Comparison of ENCODE assay signal across 9 mouse cellular contexts in the genomic region with DNA sequence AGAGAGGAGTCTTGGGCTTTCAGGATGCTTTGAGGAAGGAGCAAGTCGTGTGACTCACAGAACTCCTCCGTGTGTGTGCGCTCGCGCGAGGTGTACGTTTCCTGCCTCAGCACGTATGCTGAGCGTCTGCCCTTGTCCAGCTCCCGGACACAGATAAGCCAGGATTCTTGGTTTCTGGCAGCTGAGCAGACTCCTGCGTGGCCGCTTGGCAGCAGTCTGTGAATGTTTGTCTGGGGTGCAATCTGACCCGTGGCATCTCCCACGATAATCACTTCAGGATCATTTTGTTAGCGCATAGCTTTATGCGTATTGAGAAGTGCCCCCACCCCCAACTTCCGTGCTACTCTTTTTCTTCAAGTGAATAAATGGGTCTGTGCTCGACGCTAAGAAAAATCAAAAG. TPM values are rescaled to one million over a fixed set of nuclear protein-coding genes. Genes with fewer than 3 reads are reported as not detected.
DNase-seq lines count a peak whose midpoint lies in the region; ATAC-seq and TF ChIP-seq lines count a peak whose summit lies in the region.
"Had no signal": no experiment of that assay in that cellular context is flagged by ENCODE, and none has a peak within 500 bp of the region (broad histone marks: within the 10 kb centered on the region; RNA-seq: fewer than 3 reads in every experiment).

No protein-coding gene starts in this region.

- WGBS in hindbrain, embryonic 10.5 days, result 93% methylated on average over 19 of the region's 19 CpGs
- WGBS in hindbrain, postnatal 0 days, result 46% methylated on average over 19 of the region's 19 CpGs
- 83% methylated on average over 19 of the region's 19 CpGs for WGBS in forebrain, embryonic 15.5 days
- WGBS in stomach, embryonic 15.5 days, result 51% methylated on average over 19 of the region's 19 CpGs

- no peak for ATAC-seq in hindbrain, postnatal 0 days
- no peak for ATAC-seq in forebrain, embryonic 15.5 days (replicated peaks)
- ATAC-seq in stomach, embryonic 15.5 days (ENCODE audit: insufficient read depth, low FRiP score, low read depth), result no peak
- ATAC-seq: Patski had no signal

- H3K4me2 ChIP-seq in hindbrain, postnatal 0 days (ENCODE audit: low read depth, low read length), result no peak overlapping the region
- H3K4me2 ChIP-seq in forebrain, embryonic 15.5 days (replicated peaks), result no peak overlapping the region
- 0 out of 2 replicates have a peak overlapping the region, but pooled peaks have one; percentile 2 for H3K4me2 ChIP-seq in stomach, embryonic 15.5 days

- no peak for TF ChIP-seq CTCF in hindbrain, postnatal 0 days (IDR thresholded peaks at IDR 0.05; ENCODE audit: low read depth)
- TF ChIP-seq CTCF in layer of hippocampus, adult 2 months (conservative IDR thresholded peaks at IDR 0.05), result no peak

- H3K36me3 ChIP-seq in hindbrain, embryonic 10.5 days, result peaks cover 28% of the 10 kb centered on the region
- 0 out of 2 replicates have a peak, but pooled peaks cover under 1% of the 10 kb centered on the region for H3K36me3 ChIP-seq in hindbrain, postnatal 0 days (ENCODE audit: insufficient read depth, low read length)
- 0 out of 2 replicates have a peak, but pooled peaks cover 2% of the 10 kb centered on the region for H3K36me3 ChIP-seq in forebrain, embryonic 15.5 days
- no peaks in the 10 kb centered on the region for H3K36me3 ChIP-seq in stomach, embryonic 15.5 days

- H3K9ac ChIP-seq in hindbrain, postnatal 0 days (replicated peaks; ENCODE audit: low read length), result no peak overlapping the region
- H3K9ac ChIP-seq in forebrain, embryonic 15.5 days (replicated peaks), result no peak overlapping the region
- no peak overlapping the region for H3K9ac ChIP-seq in stomach, embryonic 15.5 days

- DNase-seq in hindbrain, embryonic 10.5 days (ENCODE audit: low spot score), result no peak
- no peak for DNase-seq in hindbrain, postnatal 0 days (ENCODE audit: low spot score)
- DNase-seq in ovary, adult 18-20 months (ENCODE audit: low spot score), result peak; percentile 49
- DNase-seq in ovary, postnatal 14 days (ENCODE audit: low spot score), result no peak
- no peak for DNase-seq in spleen, postnatal 10 days (ENCODE audit: low spot score in 2 of 2)
- DNase-seq in layer of hippocampus, adult 2 months (ENCODE audit: low spot score in 2 of 2), result no peak

- no peaks in the 10 kb centered on the region for H3K9me3 ChIP-seq in hindbrain, embryonic 10.5 days
- no peaks in the 10 kb centered on the region for H3K9me3 ChIP-seq in hindbrain, postnatal 0 days (ENCODE audit: low read length)
- H3K9me3 ChIP-seq in forebrain, embryonic 15.5 days, result no peaks in the 10 kb centered on the region
- H3K9me3 ChIP-seq in stomach, embryonic 15.5 days, result no peaks in the 10 kb centered on the region

- peak overlapping the region; percentile 50 for H3K27ac ChIP-seq in hindbrain, embryonic 10.5 days
- H3K27ac ChIP-seq in hindbrain, postnatal 0 days, result no peak overlapping the region
- H3K27ac ChIP-seq in forebrain, embryonic 15.5 days (replicated peaks), result peak overlapping the region; percentile 62
- peak overlapping the region; percentile 31 for H3K27ac ChIP-seq in stomach, embryonic 15.5 days
- H3K27ac ChIP-seq in layer of hippocampus, adult 2 months, result no peak overlapping the region

- no peaks in the 10 kb centered on the region for H3K27me3 ChIP-seq in hindbrain, embryonic 10.5 days (ENCODE audit: insufficient read depth, poor library complexity, severe bottlenecking)
- no peaks in the 10 kb centered on the region for H3K27me3 ChIP-seq in hindbrain, postnatal 0 days (ENCODE audit: insufficient read depth, low read length)
- no peaks in the 10 kb centered on the region for H3K27me3 ChIP-seq in forebrain, embryonic 15.5 days
- no peaks in the 10 kb centered on the region for H3K27me3 ChIP-seq in stomach, embryonic 15.5 days (replicated peaks)
- H3K27me3 ChIP-seq: Patski had no signal

- H3K4me1 ChIP-seq in hindbrain, embryonic 10.5 days (replicated peaks), result peaks cover 69% of the 10 kb centered on the region
- peaks cover 23% of the 10 kb centered on the region for H3K4me1 ChIP-seq in hindbrain, postnatal 0 days (ENCODE audit: insufficient read depth, low read length)
- peaks cover 45% of the 10 kb centered on the region for H3K4me1 ChIP-seq in forebrain, embryonic 15.5 days
- peaks cover 50% of the 10 kb centered on the region for H3K4me1 ChIP-seq in stomach, embryonic 15.5 days

- no peak overlapping the region for H3K4me3 ChIP-seq in hindbrain, embryonic 10.5 days
- H3K4me3 ChIP-seq in hindbrain, postnatal 0 days (ENCODE audit: low read length), result no peak overlapping the region
- H3K4me3 ChIP-seq in forebrain, embryonic 15.5 days, result no peak overlapping the region
- no peak overlapping the region for H3K4me3 ChIP-seq in stomach, embryonic 15.5 days (replicated peaks)
- H3K4me3 ChIP-seq in layer of hippocampus, adult 2 months, result no peak overlapping the region

RNA-seq across cellular contexts. Expression of a gene that starts 20.1 kb away (rescaled TPM):
- polyA plus RNA-seq in hindbrain, embryonic 10.5 days (2016; fragmentation: Nextera tagmentation; extraction: Ambion mirVana), result 48.2 and 54.4 TPM in 2 replicates
- total RNA-seq in hindbrain, postnatal 0 days (2014; rRNA removed), result 52.3 and 56.9 TPM in 2 replicates
- polyA plus RNA-seq in hindbrain, postnatal 0 days (2015; fragmentation: Nextera tagmentation; extraction: Ambion mirVana), result 30.3 and 31.6 TPM in 2 replicates
- 39.7 and 41.7 TPM in 2 replicates for polyA plus RNA-seq in forebrain, embryonic 15.5 days (2015; fragmentation: Nextera tagmentation; extraction: Ambion mirVana)
- 40.4 and 42.8 TPM in 2 replicates for polyA plus RNA-seq in stomach, embryonic 15.5 days (2015; fragmentation: Nextera tagmentation; extraction: Ambion mirVana)
- 10 to 100 TPM; 33.5 to 38.0 TPM for total RNA-seq in layer of hippocampus, adult 2 months (2021)

RNA-seq across cellular contexts. Expression of a gene that starts 45.8 kb away (rescaled TPM):
- polyA plus RNA-seq in hindbrain, embryonic 10.5 days (2016; fragmentation: Nextera tagmentation; extraction: Ambion mirVana), result 12.9 and 17.9 TPM in 2 replicates
- total RNA-seq in hindbrain, postnatal 0 days (2014; rRNA removed), result 8.1 and 10.2 TPM in 2 replicates
- 12.0 and 13.0 TPM in 2 replicates for polyA plus RNA-seq in hindbrain, postnatal 0 days (2015; fragmentation: Nextera tagmentation; extraction: Ambion mirVana)
- 12.6 and 13.7 TPM in 2 replicates for polyA plus RNA-seq in forebrain, embryonic 15.5 days (2015; fragmentation: Nextera tagmentation; extraction: Ambion mirVana)
- polyA plus RNA-seq in stomach, embryonic 15.5 days (2015; fragmentation: Nextera tagmentation; extraction: Ambion mirVana), result 21.9 and 23.8 TPM in 2 replicates
- 1 to 10 TPM; 7.4 to 8.3 TPM for total RNA-seq in layer of hippocampus, adult 2 months (2021)

RNA-seq across cellular contexts. Expression of a gene that starts 46.0 kb away (rescaled TPM):
- polyA plus RNA-seq in hindbrain, embryonic 10.5 days (2016; fragmentation: Nextera tagmentation; extraction: Ambion mirVana), result 203 and 209 TPM in 2 replicates
- 66.2 and 71.1 TPM in 2 replicates for total RNA-seq in hindbrain, postnatal 0 days (2014; rRNA removed)
- 220 and 224 TPM in 2 replicates for polyA plus RNA-seq in hindbrain, postnatal 0 days (2015; fragmentation: Nextera tagmentation; extraction: Ambion mirVana)
- 238 and 241 TPM in 2 replicates for polyA plus RNA-seq in forebrain, embryonic 15.5 days (2015; fragmentation: Nextera tagmentation; extraction: Ambion mirVana)
- polyA plus RNA-seq in stomach, embryonic 15.5 days (2015; fragmentation: Nextera tagmentation; extraction: Ambion mirVana), result 98.2 and 103 TPM in 2 replicates
- 100 to 1,000 TPM; 122 to 129 TPM for total RNA-seq in layer of hippocampus, adult 2 months (2021)

RNA-seq across cellular contexts. Expression of a gene that starts 54.0 kb away (rescaled TPM):
- polyA plus RNA-seq in hindbrain, embryonic 10.5 days (2016; fragmentation: Nextera tagmentation; extraction: Ambion mirVana), result not detected in 2 replicates
- not detected in 2 replicates for total RNA-seq in hindbrain, postnatal 0 days (2014; rRNA removed)
- not detected in 2 replicates for polyA plus RNA-seq in hindbrain, postnatal 0 days (2015; fragmentation: Nextera tagmentation; extraction: Ambion mirVana)
- not detected in 2 replicates for polyA plus RNA-seq in forebrain, embryonic 15.5 days (2015; fragmentation: Nextera tagmentation; extraction: Ambion mirVana)
- polyA plus RNA-seq in stomach, embryonic 15.5 days (2015; fragmentation: Nextera tagmentation; extraction: Ambion mirVana), result not detected in 2 replicates
- not detected for total RNA-seq in layer of hippocampus, adult 2 months (2021)
- polyA plus RNA-seq: Patski had no signal

Comparison
In these comparisons a context has a peak if more than half of its experiments do, and no peak if none do; other contexts are left out.
1. H3K27ac ChIP-seq: peak in hindbrain, embryonic 10.5 days (single experiment), forebrain, embryonic 15.5 days (single experiment) and stomach, embryonic 15.5 days (single experiment); none in hindbrain, postnatal 0 days (single experiment) and layer of hippocampus, adult 2 months (single experiment).